ENCODE assay signal across 9 mouse cellular contexts in genomic region chr15:101113176-101113575, GRCm38 (mm10). TPM values are rescaled to one million over a fixed set of nuclear protein-coding genes. Genes with fewer than 3 reads are reported as not detected.
DNase-seq lines count a peak whose midpoint lies in the region; ATAC-seq and TF ChIP-seq lines count a peak whose summit lies in the region.
"Had no signal": no experiment of that assay in that cellular context is flagged by ENCODE, and none has a peak within 500 bp of the region (broad histone marks: within the 10 kb centered on the region; RNA-seq: fewer than 3 reads in every experiment).

No protein-coding gene starts in this region.

- TF ChIP-seq CTCF in liver, embryonic 14.5 days (IDR thresholded peaks at IDR 0.05; ENCODE audit: low read depth) = no peak
- peak; percentile 56 for TF ChIP-seq CTCF in stomach, postnatal 0 days (IDR thresholded peaks at IDR 0.05; ENCODE audit: low read depth)

- no peaks in the 10 kb centered on the region for H3K9me3 ChIP-seq in liver, embryonic 14.5 days (ENCODE audit: control insufficient read depth, low read length)
- no peaks in the 10 kb centered on the region for H3K9me3 ChIP-seq in stomach, postnatal 0 days (ENCODE audit: control insufficient read depth, low read length)

- no peak for TF ChIP-seq EP300 in liver, embryonic 14.5 days (IDR thresholded peaks at IDR 0.05; ENCODE audit: low read depth)
- no peak for TF ChIP-seq EP300 in stomach, postnatal 0 days (optimal IDR thresholded peaks at IDR 0.05)

- 18% methylated on average over 8 of the region's 8 CpGs for WGBS in liver, embryonic 14.5 days (ENCODE audit: insufficient replicate concordance)
- 14% methylated on average over 8 of the region's 8 CpGs for WGBS in stomach, postnatal 0 days

- no peaks in the 10 kb centered on the region for H3K27me3 ChIP-seq in liver, embryonic 14.5 days (ENCODE audit: control insufficient read depth, insufficient read depth, low read length)
- H3K27me3 ChIP-seq in stomach, postnatal 0 days (ENCODE audit: control insufficient read depth, insufficient read depth, low read length) = no peaks in the 10 kb centered on the region

- no peak overlapping the region for H3K4me3 ChIP-seq in liver, embryonic 14.5 days (ENCODE audit: insufficient read depth in 1 of 2, low read depth in 2 of 2, low read length in 2 of 2)
- no peak overlapping the region for H3K4me3 ChIP-seq in stomach, postnatal 0 days (ENCODE audit: low read depth, low read length)

- H3K36me3 ChIP-seq in liver, embryonic 14.5 days (replicated peaks; ENCODE audit: control insufficient read depth, insufficient read depth, low read depth) = no peaks in the 10 kb centered on the region
- no peaks in the 10 kb centered on the region for H3K36me3 ChIP-seq in stomach, postnatal 0 days (ENCODE audit: control insufficient read depth, insufficient read depth, low read length)

- peak; percentile 82 for DNase-seq in adrenal gland, adult 2 months
- no peak for DNase-seq in adrenal gland, postnatal 4 days (ENCODE audit: low spot score in 2 of 2)
- peak; percentile 55 for DNase-seq in T-cell, adult 2 months (ENCODE audit: low spot score)
- DNase-seq in heart, postnatal 25 days (ENCODE audit: low spot score) = peak; percentile 51
- DNase-seq in liver, embryonic 14.5 days (ENCODE audit: low read depth in 3 of 3, low spot score in 3 of 3) = peak; percentile 15 to 24 (median 20)
- DNase-seq in stomach, postnatal 0 days (ENCODE audit: low spot score) = peak; percentile 81
- DNase-seq in cerebellum, adult 11-12 months = no peak
- DNase-seq in cerebellum, adult 18-20 months = no peak

- no peak overlapping the region for H3K9ac ChIP-seq in liver, embryonic 14.5 days (replicated peaks)
- H3K9ac ChIP-seq in stomach, postnatal 0 days (ENCODE audit: low read length) = no peak overlapping the region

- H3K4me2 ChIP-seq in liver, embryonic 14.5 days (ENCODE audit: low read depth) = no peak overlapping the region
- 0 out of 2 replicates have a peak overlapping the region, but pooled peaks have one; percentile 11 for H3K4me2 ChIP-seq in stomach, postnatal 0 days (replicated peaks; ENCODE audit: low read depth)

- intact Hi-C loops in heart, postnatal 25 days (cut with DNase I) = no loop called here

- ATAC-seq in liver, embryonic 14.5 days (ENCODE audit: insufficient read depth) = peak; percentile 31; the same call in 1 of the 2 replicates
- ATAC-seq in stomach, postnatal 0 days (ENCODE audit: low FRiP score, low TSS enrichment) = peak; percentile 92

- H3K27ac ChIP-seq in liver, embryonic 14.5 days = no peak overlapping the region
- peak overlapping the region; percentile 82 for H3K27ac ChIP-seq in stomach, postnatal 0 days (replicated peaks)

- no peaks in the 10 kb centered on the region; a peak in 1 of 4 replicates for H3K4me1 ChIP-seq in liver, embryonic 14.5 days (replicated peaks; ENCODE audit: control insufficient read depth in 2 of 2, insufficient read depth in 2 of 2, low read length in 1 of 2)
- H3K4me1 ChIP-seq in stomach, postnatal 0 days (replicated peaks; ENCODE audit: control insufficient read depth, insufficient read depth) = no peaks in the 10 kb centered on the region

RNA-seq across cellular contexts. Expression of gene Ankrd33, which starts 2.4 kb away (rescaled TPM):
- 1 to 10 TPM in 1 of 2 experiments, under 1 TPM in 1; 0.59 to 1.0 TPM for total RNA-seq in adrenal gland, adult 2 months (2021)
- 0.10 TPM in 1 of 2 replicates, not detected in the other for polyA plus RNA-seq in adrenal gland, adult 2 months (2012; rRNA removed)
- 1 to 10 TPM in 1 of 2 experiments, under 1 TPM in 1; 0.73 to 1.2 TPM for total RNA-seq in adrenal gland, postnatal 4 days (2021)
- total RNA-seq in heart, postnatal 25 days (2021) = not detected
- not detected in 2 replicates for polyA plus RNA-seq in liver, embryonic 14.5 days (2012; rRNA removed)
- not detected in 2 replicates for polyA plus RNA-seq in liver, embryonic 14.5 days (2014; fragmentation: Nextera tagmentation; extraction: Ambion mirVana)
- not detected in 2 replicates for polyA plus RNA-seq in stomach, postnatal 0 days (2015; fragmentation: Nextera tagmentation; extraction: Ambion mirVana)
- total RNA-seq: heart, postnatal 14 days had no signal

RNA-seq across cellular contexts. Expression of gene Acvrl1, which starts 15.1 kb away (rescaled TPM):
- 10 to 100 TPM; 15.0 to 22.6 TPM for total RNA-seq in adrenal gland, adult 2 months (2021)
- 20.9 and 23.3 TPM in 2 replicates for polyA plus RNA-seq in adrenal gland, adult 2 months (2012; rRNA removed)
- total RNA-seq in adrenal gland, postnatal 4 days (2021) = 10 to 100 TPM; 22.4 to 22.9 TPM
- 10 to 100 TPM; 23.2 to 31.5 TPM for total RNA-seq in heart, postnatal 25 days (2021)
- 1.1 TPM in 2 replicates for polyA plus RNA-seq in liver, embryonic 14.5 days (2012; rRNA removed)
- 0.71 and 1.3 TPM in 2 replicates for polyA plus RNA-seq in liver, embryonic 14.5 days (2014; fragmentation: Nextera tagmentation; extraction: Ambion mirVana)
- polyA plus RNA-seq in stomach, postnatal 0 days (2015; fragmentation: Nextera tagmentation; extraction: Ambion mirVana) = 13.5 and 15.2 TPM in 2 replicates

RNA-seq across cellular contexts. Expression of gene Fignl2, which starts 34.8 kb away (rescaled TPM):
- total RNA-seq in adrenal gland, adult 2 months (2021) = 1 to 10 TPM; 6.3 to 8.7 TPM
- 11.8 and 16.1 TPM in 2 replicates for polyA plus RNA-seq in adrenal gland, adult 2 months (2012; rRNA removed)
- 10 to 100 TPM; 13.5 to 13.8 TPM for total RNA-seq in adrenal gland, postnatal 4 days (2021)
- total RNA-seq in heart, postnatal 25 days (2021) = 1 to 10 TPM; 1.3 to 1.4 TPM
- polyA plus RNA-seq in liver, embryonic 14.5 days (2012; rRNA removed) = 1.0 and 1.2 TPM in 2 replicates
- polyA plus RNA-seq in liver, embryonic 14.5 days (2014; fragmentation: Nextera tagmentation; extraction: Ambion mirVana) = 0.14 and 0.28 TPM in 2 replicates
- polyA plus RNA-seq in stomach, postnatal 0 days (2015; fragmentation: Nextera tagmentation; extraction: Ambion mirVana) = 0.19 and 0.22 TPM in 2 replicates

Comparison
In these comparisons a context has a peak if more than half of its experiments do, and no peak if none do; other contexts are left out.
1. DNase-seq: peak in adrenal gland, adult 2 months (single experiment), T-cell, adult 2 months (single experiment), heart, postnatal 25 days (single experiment), liver, embryonic 14.5 days (3 of 3) and stomach, postnatal 0 days (single experiment); none in adrenal gland, postnatal 4 days (0 of 2), cerebellum, adult 11-12 months (single experiment) and cerebellum, adult 18-20 months (0 of 2).